In the genomic region with DNA sequence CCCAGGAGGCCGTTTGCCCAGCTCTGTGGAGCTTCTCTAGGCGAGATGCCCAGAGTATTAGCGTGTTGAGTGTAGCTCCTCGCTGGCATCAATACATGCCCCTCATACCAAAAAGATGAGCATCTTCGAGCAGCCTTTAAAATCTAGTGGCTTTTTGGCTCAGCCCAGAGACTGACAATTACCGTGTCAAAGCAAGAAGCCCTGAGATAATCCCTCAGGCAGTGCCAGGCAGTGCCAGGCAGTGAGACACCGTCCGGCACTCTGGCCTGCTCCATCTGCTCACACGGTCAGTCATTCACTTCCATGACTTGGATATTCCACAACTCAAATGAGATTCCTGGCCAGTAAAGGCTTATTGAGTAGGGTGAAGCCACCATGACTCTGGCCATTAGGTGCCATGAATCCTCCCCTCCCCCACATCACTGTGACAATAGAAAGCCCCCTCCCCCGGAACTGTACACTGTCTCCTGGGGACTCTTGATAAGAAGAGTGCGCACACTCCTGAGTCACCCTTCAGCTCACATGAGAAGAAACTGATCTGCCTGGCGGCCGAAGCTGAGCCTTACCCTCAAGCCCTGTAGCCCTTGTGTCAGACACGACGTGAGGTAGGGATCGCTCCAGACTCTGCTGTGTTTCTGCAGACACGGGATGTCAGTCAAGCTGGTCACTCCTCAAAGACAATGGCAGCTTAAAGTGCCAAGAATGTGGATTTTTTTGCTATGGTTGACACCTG, we compare ENCODE assay signal across 13 mouse cellular contexts.
A peak's percentile ranks its signal among the peaks of the same experiment; 100 is the strongest.
DNase-seq lines count a peak whose midpoint lies in the region; ATAC-seq and TF ChIP-seq lines count a peak whose summit lies in the region.
"Had no signal": no experiment of that assay in that cellular context is flagged by ENCODE, and none has a peak within 500 bp of the region (broad histone marks: within the 10 kb centered on the region; RNA-seq: fewer than 3 reads in every experiment).

No protein-coding gene starts in this region.

- ATAC-seq in heart, embryonic 13.5 days (ENCODE audit: extremely low read depth, insufficient number of reproducible peaks, low FRiP score, low TSS enrichment), result no peak; the same call in 1 of the 2 replicates
- 0 out of 2 replicates have a peak, but pooled peaks have one; percentile 34 for ATAC-seq in midbrain, embryonic 13.5 days
- no peak for ATAC-seq in midbrain, embryonic 15.5 days (replicated peaks)
- ATAC-seq in limb, embryonic 11.5 days (ENCODE audit: insufficient number of reproducible peaks, low FRiP score, low TSS enrichment, low read depth), result no peak
- no peak for ATAC-seq in midbrain, postnatal 0 days (ENCODE audit: low FRiP score)

- no peak for DNase-seq in heart, adult 8-10 months (ENCODE audit: low spot score)
- no peak for DNase-seq in limb, embryonic 11.5 days (ENCODE audit: low spot score)
- peak; percentile 60 for DNase-seq in midbrain, postnatal 0 days (ENCODE audit: low spot score)
- DNase-seq in adrenal gland, postnatal 4 days (ENCODE audit: low spot score in 2 of 2), result no peak
- DNase-seq in retina, embryonic 14.5 days (ENCODE audit: low spot score), result no peak
- DNase-seq: adrenal gland, adult 2 months; kidney, postnatal 25 days; lung, postnatal 36 days; retina, postnatal 1 day; spleen, adult 18-20 months had no signal

- no peaks in the 10 kb centered on the region for H3K36me3 ChIP-seq in heart, embryonic 13.5 days
- H3K36me3 ChIP-seq in midbrain, embryonic 13.5 days, result no peaks in the 10 kb centered on the region
- no peaks in the 10 kb centered on the region for H3K36me3 ChIP-seq in midbrain, embryonic 15.5 days (replicated peaks)
- no peaks in the 10 kb centered on the region for H3K36me3 ChIP-seq in limb, embryonic 11.5 days (ENCODE audit: control insufficient read depth, insufficient read depth, low read length)
- H3K36me3 ChIP-seq in midbrain, postnatal 0 days (ENCODE audit: insufficient read depth, low read length), result no peaks in the 10 kb centered on the region

- WGBS in heart, embryonic 13.5 days, result 50% methylated on average over 17 of the region's 17 CpGs
- WGBS in midbrain, embryonic 13.5 days, result 76% methylated on average over 17 of the region's 17 CpGs
- WGBS in midbrain, embryonic 15.5 days, result 62% methylated on average over 17 of the region's 17 CpGs
- WGBS in limb, embryonic 11.5 days, result 74% methylated on average over 17 of the region's 17 CpGs
- 60% methylated on average over 17 of the region's 17 CpGs for WGBS in midbrain, postnatal 0 days

- no peak for TF ChIP-seq CTCF in midbrain, postnatal 0 days (IDR thresholded peaks at IDR 0.05)

- no peaks in the 10 kb centered on the region for H3K9me3 ChIP-seq in heart, embryonic 13.5 days
- no peaks in the 10 kb centered on the region for H3K9me3 ChIP-seq in midbrain, embryonic 13.5 days
- no peaks in the 10 kb centered on the region for H3K9me3 ChIP-seq in midbrain, embryonic 15.5 days
- no peaks in the 10 kb centered on the region for H3K9me3 ChIP-seq in limb, embryonic 11.5 days (ENCODE audit: control insufficient read depth, low read length)
- H3K9me3 ChIP-seq in midbrain, postnatal 0 days (ENCODE audit: low read length), result no peaks in the 10 kb centered on the region

- no peak overlapping the region for H3K4me3 ChIP-seq in heart, embryonic 13.5 days
- H3K4me3 ChIP-seq in midbrain, embryonic 13.5 days (replicated peaks), result no peak overlapping the region
- no peak overlapping the region for H3K4me3 ChIP-seq in midbrain, embryonic 15.5 days
- no peak overlapping the region for H3K4me3 ChIP-seq in limb, embryonic 11.5 days (ENCODE audit: low read depth, low read length)
- no peak overlapping the region for H3K4me3 ChIP-seq in midbrain, postnatal 0 days (ENCODE audit: low read depth, low read length)

- no peaks in the 10 kb centered on the region for H3K27me3 ChIP-seq in heart, embryonic 13.5 days (replicated peaks)
- 0 out of 2 replicates have a peak, but pooled peaks cover 2% of the 10 kb centered on the region for H3K27me3 ChIP-seq in midbrain, embryonic 13.5 days
- H3K27me3 ChIP-seq in midbrain, embryonic 15.5 days (replicated peaks), result peaks cover 3% of the 10 kb centered on the region; the same call in 1 of the 2 replicates
- H3K27me3 ChIP-seq in limb, embryonic 11.5 days (ENCODE audit: control insufficient read depth, insufficient read depth, low read length), result no peaks in the 10 kb centered on the region
- no peaks in the 10 kb centered on the region for H3K27me3 ChIP-seq in midbrain, postnatal 0 days (ENCODE audit: insufficient read depth, low read length)

- peaks cover 11% of the 10 kb centered on the region for H3K4me1 ChIP-seq in heart, embryonic 13.5 days
- peaks cover 14% of the 10 kb centered on the region for H3K4me1 ChIP-seq in midbrain, embryonic 13.5 days (replicated peaks)
- peaks cover 14% of the 10 kb centered on the region; the same call in 1 of the 2 replicates for H3K4me1 ChIP-seq in midbrain, embryonic 15.5 days
- H3K4me1 ChIP-seq in limb, embryonic 11.5 days (ENCODE audit: control insufficient read depth, insufficient read depth, low read length), result peaks cover 13% of the 10 kb centered on the region
- H3K4me1 ChIP-seq in midbrain, postnatal 0 days (ENCODE audit: insufficient read depth, low read length), result 0 out of 2 replicates have a peak, but pooled peaks cover 2% of the 10 kb centered on the region

- no peak overlapping the region for H3K9ac ChIP-seq in heart, embryonic 13.5 days
- H3K9ac ChIP-seq in midbrain, embryonic 13.5 days (replicated peaks), result no peak overlapping the region
- H3K9ac ChIP-seq in midbrain, embryonic 15.5 days, result no peak overlapping the region
- no peak overlapping the region for H3K9ac ChIP-seq in limb, embryonic 11.5 days (ENCODE audit: low read length)
- H3K9ac ChIP-seq in midbrain, postnatal 0 days (replicated peaks; ENCODE audit: low read length, poor library complexity, severe bottlenecking), result no peak overlapping the region

- H3K27ac ChIP-seq in heart, embryonic 13.5 days (replicated peaks), result no peak overlapping the region
- no peak overlapping the region for H3K27ac ChIP-seq in midbrain, embryonic 13.5 days
- no peak overlapping the region for H3K27ac ChIP-seq in midbrain, embryonic 15.5 days
- H3K27ac ChIP-seq in limb, embryonic 11.5 days (replicated peaks; ENCODE audit: low read depth, low read length), result no peak overlapping the region
- no peak overlapping the region for H3K27ac ChIP-seq in midbrain, postnatal 0 days (ENCODE audit: low read depth, low read length)

- H3K4me2 ChIP-seq in heart, embryonic 13.5 days, result peak overlapping the region; percentile 2; the same call in 1 of the 2 replicates
- no peak overlapping the region for H3K4me2 ChIP-seq in midbrain, embryonic 13.5 days (replicated peaks)
- H3K4me2 ChIP-seq in midbrain, embryonic 15.5 days, result no peak overlapping the region
- peak overlapping the region; percentile 16; the same call in 1 of the 2 replicates for H3K4me2 ChIP-seq in limb, embryonic 11.5 days (ENCODE audit: low read depth, severe bottlenecking)
- H3K4me2 ChIP-seq in midbrain, postnatal 0 days (ENCODE audit: low read depth, low read length, poor library complexity, severe bottlenecking), result no peak overlapping the region

Comparison
In these comparisons a context has a peak if more than half of its experiments do, and no peak if none do; other contexts are left out.
1. H3K4me2 ChIP-seq: peak in heart, embryonic 13.5 days (single experiment) and limb, embryonic 11.5 days (single experiment); none in midbrain, embryonic 13.5 days (single experiment), midbrain, embryonic 15.5 days (single experiment) and midbrain, postnatal 0 days (single experiment).